Mouse (Mus musculus): Measurements from ENCODE around the gene Dab1.
A peak's percentile ranks its signal among the peaks of the same experiment; 100 is the strongest.

Gene Dab1

DNA sequence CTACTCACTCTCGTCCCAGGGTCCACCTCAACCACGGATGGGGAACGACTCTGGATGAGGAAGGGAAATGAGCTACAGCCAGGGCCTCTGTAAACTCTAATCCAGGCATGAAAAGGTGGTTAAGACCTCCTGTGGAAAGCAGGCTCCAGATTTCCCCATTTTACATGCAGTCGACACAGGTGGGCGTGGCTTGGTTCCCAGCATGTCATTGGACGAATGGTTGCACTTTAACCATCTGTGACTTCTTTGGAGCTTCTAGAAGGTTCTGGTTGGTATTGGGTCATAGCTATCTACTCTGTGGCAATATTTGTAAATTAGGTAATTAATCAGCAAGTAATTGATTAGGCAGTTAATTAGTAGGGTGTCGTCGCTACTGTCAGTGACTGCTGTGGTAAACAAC lies 752.0 kb downstream of the Dab1 start:
- DNase-seq (ENCODE audit: low spot score), result no peak

DNA sequence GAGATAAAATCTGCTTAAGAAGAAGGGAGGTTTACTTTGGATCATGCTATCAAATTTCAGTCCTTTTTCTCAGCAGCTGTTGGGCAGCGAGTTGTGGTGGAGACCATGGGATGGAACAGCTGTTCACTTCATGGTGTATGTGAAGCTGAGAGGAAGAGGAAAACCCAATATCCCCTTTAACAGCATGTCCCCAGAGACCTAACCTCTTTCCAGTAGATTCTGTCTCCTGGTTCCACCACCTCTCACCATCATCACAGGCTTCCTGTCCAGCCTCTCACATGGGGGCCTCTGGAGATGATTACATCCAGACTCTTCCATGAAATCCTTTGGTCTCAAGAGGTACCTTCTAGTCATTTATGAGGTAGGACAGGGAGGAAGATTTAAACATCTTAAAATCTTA lies 755.0 kb downstream of the Dab1 start:
- DNase-seq (ENCODE audit: low spot score), result no peak

DNA sequence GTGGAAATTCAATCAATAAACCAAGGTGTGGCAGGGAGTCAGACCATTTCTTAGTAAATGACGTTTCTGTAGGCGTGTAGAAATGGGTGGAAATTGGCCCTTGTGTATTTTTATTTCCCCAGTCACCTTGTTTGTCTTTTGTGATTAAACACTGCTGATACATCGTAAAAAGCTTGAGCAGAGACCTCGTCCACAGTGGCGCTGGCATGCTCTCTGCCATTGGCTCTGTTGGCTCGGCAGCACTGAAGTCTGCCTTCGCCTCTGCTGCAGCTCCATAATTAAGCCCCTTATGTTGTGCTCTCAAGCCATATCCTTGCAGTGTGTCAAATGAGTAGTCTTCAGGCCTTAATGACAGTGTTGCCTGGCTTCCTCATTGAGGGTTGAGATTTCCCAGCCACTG lies 765.5 kb downstream of the Dab1 start:
- no peak for DNase-seq (ENCODE audit: low spot score)

GRCm38 (mm10) chr4:104385272-104385671 lies 766.1 kb downstream of the Dab1 start:
- no peak for DNase-seq (ENCODE audit: low spot score)

- no peak for DNase-seq (ENCODE audit: low spot score)
These were observed 776.4 kb downstream of the Dab1 start for GRCm38 (mm10) chr4:104395515-104395914.

DNA sequence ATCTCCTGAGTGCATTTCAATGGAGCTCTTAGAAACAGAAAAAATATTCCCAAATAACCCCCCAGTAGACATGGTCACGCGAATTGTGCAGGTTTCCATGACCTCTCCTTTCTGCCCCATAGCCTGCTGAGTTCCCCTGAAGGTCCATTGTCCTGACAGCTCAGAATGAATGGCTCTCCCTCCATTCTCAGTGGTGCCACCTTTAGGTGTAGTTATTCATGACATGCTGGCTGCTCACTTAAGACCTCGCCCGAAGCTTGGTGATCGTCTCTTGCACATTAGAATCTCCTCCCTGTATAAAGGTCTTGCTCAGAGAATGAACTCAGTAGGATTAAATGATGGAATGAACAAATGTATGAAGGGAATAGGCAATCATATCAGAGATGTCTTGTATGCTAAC lies 776.9 kb downstream of the Dab1 start:
- DNase-seq (ENCODE audit: low spot score), result peak; percentile 14

DNA sequence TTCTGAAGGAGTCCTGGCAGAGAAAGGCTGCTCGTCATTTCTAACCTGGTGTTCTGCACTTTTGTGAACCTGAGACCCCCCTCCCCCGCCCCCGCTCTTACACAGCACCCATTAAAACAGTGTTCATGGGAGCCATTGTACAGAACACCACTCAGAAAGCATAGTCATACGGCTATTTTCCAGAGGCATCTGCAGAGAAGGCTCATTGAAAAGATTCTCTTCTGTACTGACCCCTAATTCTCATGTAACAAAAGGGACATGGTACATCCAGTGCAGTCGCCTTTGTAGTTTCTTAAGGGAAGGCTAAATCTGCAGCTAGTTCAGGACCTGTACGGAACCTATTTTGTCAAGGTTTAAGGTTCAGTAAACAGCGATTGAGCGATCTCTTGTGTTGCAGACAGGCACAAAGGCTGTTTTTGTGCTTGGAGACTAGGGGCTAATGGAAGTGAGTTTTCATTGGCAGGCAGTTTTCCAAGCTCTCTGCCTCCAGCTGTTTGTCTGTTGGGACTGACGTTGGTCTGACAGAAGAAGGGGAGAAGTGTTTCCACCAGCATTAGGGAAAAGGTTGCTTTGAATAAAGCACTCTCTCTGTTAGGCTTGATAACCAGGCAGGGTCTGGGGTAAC lies 780.1 kb downstream of the Dab1 start:
- peak; percentile 42 for DNase-seq (ENCODE audit: low spot score)

- no peak for DNase-seq (ENCODE audit: low spot score)
These were observed 784.9 kb downstream of the Dab1 start for GRCm38 (mm10) chr4:104404099-104404498.

DNA sequence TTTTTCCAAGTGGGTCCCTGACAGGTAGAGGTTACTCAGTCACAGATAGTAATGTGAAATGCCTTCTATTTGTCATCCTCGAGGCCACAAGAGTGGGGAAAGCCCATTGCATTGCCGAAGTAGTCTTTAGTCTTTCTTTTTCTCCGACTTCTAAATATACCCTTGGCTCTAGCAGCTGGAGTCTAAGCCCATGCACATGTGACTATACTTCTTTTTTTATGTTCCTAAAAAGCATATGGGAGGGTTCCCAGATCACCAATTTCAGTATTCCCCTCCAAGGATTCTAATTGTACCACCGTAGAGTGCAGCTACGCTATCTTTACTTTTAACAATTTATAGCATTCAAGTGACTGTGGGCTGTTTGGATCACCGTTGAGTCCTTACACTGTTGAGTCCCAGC lies 791.8 kb downstream of the Dab1 start:
- no peak for DNase-seq (ENCODE audit: low spot score)

DNA sequence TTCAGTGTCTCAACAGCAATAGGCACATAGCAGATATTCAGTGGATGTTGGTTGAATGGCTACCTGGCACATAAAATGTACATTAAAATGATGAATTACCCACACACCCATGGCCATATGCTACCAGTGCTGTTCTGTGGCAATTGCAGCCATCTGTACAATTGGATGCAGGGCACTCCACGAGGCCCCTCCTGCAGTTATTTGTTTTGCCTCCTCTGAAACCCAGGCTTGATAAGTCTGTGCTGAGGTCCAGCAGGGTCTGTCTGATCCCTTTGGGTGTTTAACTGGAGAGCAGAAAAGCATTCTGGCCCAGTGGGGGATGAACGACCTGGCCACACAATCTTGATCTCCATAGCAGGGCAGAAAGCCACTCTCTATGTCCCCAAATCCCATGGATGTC lies 796.3 kb downstream of the Dab1 start:
- no peak for DNase-seq (ENCODE audit: low spot score)

DNA sequence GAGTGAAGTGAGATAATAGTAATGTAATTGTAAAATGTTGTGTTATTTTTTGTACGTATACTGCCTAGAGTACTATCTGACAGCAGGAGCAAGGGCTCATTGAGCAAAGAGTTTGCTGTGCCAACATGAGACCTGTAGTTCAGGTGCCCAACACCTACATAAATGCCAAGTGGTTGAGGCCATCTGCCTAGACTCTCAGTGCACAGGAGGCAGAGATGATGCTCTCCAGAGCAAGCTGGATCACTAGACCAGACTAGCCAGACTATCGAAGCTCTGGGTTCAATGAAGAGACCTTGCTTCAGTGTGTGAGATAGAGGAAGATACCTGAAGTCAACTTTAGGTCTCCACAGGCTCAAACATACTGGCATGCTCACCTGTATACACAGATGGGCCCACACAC lies 799.2 kb downstream of the Dab1 start:
- no peak for DNase-seq (ENCODE audit: low spot score)

DNA sequence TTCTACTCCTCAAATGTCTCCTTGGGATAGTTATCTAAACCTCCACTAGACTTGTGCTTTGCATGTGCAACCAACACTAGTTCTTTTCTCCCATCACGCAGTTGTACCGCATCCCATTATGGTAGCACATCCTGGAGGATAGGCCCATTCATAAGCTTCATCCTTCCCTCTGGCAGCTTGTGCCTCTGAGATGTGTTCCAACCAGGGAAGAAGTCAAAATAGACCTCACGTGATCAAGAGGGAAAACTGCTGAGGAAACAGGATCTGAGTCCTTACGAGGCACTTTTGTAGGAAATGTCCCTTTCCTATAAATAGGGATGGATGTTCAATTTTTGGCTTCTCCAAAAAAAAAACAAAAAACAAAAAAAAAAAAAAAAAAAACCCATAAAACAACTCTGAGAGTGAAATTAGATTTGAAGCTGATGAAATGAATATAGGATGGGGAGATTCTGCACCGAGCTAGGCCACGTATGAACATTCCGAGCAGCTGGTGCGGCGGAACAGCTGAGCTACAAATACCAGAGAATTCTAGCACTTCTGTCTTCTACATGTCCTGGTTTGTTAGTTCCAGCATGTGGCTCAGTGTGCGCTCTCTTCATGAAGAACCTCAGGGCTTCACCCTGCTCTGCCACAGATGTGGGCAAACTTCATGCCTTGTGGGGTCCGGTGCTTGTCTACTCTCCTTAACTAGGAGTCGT lies 802.0 kb downstream of the Dab1 start:
- no peak for DNase-seq (ENCODE audit: low spot score)

DNA sequence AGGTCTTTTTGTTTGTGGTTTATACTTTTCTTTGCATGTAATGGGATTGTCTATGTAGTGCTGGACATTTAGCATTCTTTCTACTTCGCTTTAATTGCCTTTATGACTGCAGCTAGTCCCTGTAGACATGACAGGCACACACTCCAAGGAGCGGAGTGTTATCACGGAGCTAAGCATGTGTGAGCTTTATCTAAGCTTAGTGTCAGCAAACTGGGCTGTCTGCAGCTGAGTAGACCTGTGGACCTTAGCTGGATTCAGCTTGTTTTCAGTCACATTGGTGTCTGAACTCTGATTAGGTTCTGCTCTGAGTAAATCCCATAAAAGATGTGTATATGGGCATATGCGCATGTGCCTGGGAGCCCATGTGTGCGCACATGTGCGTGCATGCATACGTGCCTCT lies 810.0 kb downstream of the Dab1 start:
- no peak for DNase-seq (ENCODE audit: low spot score)

DNA sequence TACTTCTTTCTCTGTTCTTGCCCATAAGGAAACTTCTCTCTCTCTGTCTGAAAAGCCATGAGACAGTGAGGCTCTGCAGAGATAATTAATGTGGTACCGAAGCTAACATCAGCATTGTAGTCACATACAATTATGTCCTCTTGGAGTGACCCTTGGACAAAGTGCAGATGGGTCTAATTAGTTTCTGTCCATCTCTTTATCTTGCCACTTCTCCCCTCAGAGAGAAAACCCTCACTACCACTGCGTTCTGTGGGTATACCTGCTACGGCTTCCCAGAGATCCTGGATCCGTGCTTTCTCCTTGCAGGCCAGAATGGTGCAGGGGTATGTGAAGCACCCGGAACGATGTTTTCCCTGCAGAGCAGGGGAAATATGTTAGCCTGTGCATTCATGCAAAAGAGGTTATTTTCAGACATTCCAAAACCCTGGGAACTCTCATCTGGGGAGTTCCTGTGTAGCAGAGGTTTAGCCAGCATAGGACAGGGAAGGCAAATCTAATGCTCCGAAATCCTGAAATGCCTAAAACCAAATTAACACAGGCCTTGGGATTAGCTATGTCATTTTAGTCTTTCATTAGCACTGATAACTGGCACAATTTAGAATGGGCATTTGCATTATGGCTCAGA lies 812.2 kb downstream of the Dab1 start:
- no peak for DNase-seq (ENCODE audit: low spot score)

DNA sequence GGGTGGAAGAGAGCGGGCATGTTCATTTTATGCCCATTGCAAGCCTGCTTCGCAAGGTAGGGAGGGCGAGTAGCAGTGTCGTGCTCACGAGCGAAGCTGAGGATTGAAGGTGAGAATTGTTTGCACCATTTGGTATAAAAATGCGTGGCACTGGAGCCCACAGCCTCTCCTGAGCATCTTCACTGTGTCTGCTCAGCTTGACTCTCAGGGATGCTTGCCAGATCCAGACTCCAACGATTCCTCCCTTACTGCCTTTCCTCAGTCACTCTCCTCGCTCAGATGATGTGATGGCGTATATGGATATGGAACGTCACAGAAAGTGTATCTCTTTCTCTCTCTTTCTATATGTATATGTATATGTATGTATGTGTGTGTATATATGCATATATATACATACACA lies 813.0 kb downstream of the Dab1 start:
- DNase-seq (ENCODE audit: low spot score), result no peak

- DNase-seq (ENCODE audit: low spot score), result no peak
These were observed 816.6 kb downstream of the Dab1 start for GRCm38 (mm10) chr4:104435736-104436135.

GRCm38 (mm10) chr4:104436411-104436810 lies 817.3 kb downstream of the Dab1 start:
- no peak for DNase-seq (ENCODE audit: low spot score)

DNA sequence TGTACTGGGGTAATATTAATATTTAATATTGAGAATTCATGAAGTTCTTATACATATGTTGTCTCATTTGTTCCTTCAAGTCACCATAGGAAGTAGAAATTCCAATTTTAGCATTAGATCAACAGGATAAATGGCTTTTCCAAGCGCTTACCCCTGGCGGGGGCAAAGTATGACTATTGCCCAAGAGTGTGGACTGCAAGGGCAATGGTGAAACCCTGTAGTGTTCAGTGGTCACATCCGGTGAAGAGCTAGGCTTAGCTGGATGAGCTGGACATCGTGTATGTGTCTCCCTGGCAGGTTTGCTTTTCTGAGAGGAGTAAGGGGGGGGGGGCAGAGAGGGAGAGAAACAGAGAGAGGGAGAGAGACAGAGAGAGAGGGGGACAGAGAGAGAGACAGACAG lies 819.6 kb downstream of the Dab1 start:
- no peak for DNase-seq (ENCODE audit: low spot score)

- DNase-seq (ENCODE audit: low spot score), result no peak
These were observed 820.5 kb downstream of the Dab1 start for GRCm38 (mm10) chr4:104439641-104440040.

- no peak for DNase-seq (ENCODE audit: low spot score)
These were observed 824.0 kb downstream of the Dab1 start for GRCm38 (mm10) chr4:104442925-104443747.

DNA sequence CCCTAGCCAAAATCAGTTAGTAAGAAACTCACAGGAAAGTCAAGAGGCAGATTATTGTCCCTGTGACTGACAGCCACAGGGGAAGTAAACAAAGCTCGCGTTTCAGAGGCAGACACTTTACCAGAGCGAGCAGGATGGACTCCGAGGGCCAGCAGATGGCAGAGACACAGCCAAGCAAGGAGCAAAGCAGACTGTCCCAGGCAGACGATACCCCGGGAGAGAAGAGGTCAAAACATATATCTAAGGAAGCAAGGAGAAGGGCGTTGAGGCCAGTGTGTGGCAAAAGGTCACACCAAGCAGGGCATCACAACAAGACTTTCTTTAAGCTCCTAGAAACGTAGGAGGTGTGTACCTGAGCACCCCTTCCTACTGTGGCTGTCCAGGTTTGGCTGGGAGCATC lies 824.6 kb downstream of the Dab1 start:
- DNase-seq (ENCODE audit: low spot score), result no peak

DNA sequence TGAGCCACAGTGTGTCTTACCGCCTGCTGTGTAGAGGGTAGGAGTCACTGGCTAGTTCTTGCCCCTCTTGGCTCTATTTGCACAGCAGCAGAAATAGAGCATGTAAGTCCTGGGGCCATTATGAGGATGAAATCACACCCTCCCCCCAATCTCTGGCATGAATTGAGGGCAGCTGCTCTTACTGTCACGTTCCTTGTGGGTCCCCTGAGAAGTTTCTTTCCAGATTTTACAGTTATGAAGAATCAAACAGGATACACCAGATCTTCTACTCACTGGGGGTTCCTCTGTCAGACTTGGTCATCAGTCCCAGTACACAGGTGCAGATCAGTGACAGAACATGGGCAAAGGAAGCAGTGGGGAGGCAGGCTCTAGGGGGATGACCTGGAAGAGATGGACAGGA lies 825.8 kb downstream of the Dab1 start:
- DNase-seq (ENCODE audit: low spot score), result no peak

DNA sequence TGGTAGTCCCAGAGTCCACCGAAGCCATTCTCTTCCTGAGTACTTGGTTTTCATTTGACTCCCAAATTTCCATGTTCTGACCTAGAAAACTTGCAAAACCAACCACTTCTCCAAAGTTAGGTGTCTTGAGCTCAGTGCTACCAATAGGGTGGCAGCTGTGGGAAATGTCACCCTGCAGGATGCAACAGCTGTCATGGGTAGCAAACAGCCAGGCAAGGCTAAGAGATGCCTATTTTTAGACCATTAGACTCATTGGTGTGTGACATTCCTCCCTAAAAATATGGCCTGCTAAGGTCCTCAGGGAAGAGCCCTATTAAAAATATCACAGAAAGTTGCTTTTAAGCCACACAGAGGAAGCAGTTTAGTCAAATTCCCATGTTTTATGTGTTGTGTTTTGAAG lies 829.0 kb downstream of the Dab1 start:
- DNase-seq (ENCODE audit: low spot score), result no peak
